Mouse (Mus musculus) activated CD4-positive, CD25-positive, alpha-beta regulatory T cell (primary cell): ENCODE data around the gene Gsdmc3. TPM values are rescaled to one million over a fixed set of nuclear protein-coding genes. Genes with fewer than 3 reads are reported as not detected.

Experiments used
- polyA plus RNA-seq, 2 experiments: library from polyadenylated mRNA; unstranded; fragments of 100-300 nt; shearing (Covaris generic); gene quantifications; one replicate each; pipeline ENCODE4 v1.2.1; 2017

Gsdmc3 gene
- polyA plus RNA-seq: under 1 TPM in 1 of 2 experiments, not detected in 1; 0.10 TPM

DNA sequence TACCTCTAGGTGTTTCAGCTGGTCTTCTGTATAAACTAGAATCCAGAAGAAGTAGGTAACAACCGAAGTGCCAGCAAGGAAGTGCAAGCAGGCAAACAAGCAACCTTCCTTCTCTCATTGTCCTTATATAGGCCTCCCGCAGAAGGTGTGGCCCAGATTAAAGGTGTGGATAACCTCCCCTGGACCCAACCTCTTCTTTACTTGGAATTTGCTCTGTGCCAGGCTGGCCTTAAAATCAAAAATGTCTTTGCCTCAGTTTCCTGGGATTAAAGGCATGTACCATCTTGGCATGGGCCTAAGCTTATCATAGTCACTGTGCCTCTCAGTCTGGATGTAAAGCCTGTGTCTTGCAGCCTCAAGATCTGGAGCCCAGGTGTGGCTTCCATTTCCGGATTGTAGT is at the start of gene Gsdmc3:
Gene Gsdmc3 (minus strand): TSS at position 101 of the 400 bp plus-strand sequence.

GRCm38 (mm10) chr15:63912197-63912596 is 33.8 kb upstream of the Gsdmc3 start, which contains the start of gene Gsdmc4:
Gene Gsdmc4, minus strand, starts transcription at chr15:63912297.

Other genes starting within 250 kb of the Gsdmc3 start
- gene Gsdmc2, start 33.4 kb downstream of the Gsdmc3 start, polyA plus RNA-seq: under 1 TPM in 1 of 2 experiments, not detected in 1; 0.17 TPM
- gene Gsdmc4, start 33.7 kb upstream of the Gsdmc3 start, polyA plus RNA-seq: under 1 TPM; 0.11 to 0.14 TPM
- 100 to 1,000 TPM; 310 to 364 TPM for gene Fam49b, start 181.9 kb upstream of the Gsdmc3 start, polyA plus RNA-seq